Comparison of ENCODE assay signal across 8 mouse cellular contexts in genomic region chr11:6065046-6065521, GRCm38 (mm10). TPM values are rescaled to one million over a fixed set of nuclear protein-coding genes. Genes with fewer than 3 reads are reported as not detected.
DNase-seq lines count a peak whose midpoint lies in the region; ATAC-seq lines count a peak whose summit lies in the region.

No protein-coding gene starts in this region.

- H3K9me3 ChIP-seq in hindbrain, embryonic 14.5 days (ENCODE audit: control insufficient read depth, low read length): no peaks in the 10 kb centered on the region
- no peaks in the 10 kb centered on the region for H3K9me3 ChIP-seq in midbrain, embryonic 16.5 days (replicated peaks; ENCODE audit: control insufficient read depth, low read length, poor library complexity, severe bottlenecking)

- no peaks in the 10 kb centered on the region; the same call in 1 of the 2 replicates for H3K36me3 ChIP-seq in hindbrain, embryonic 14.5 days (replicated peaks; ENCODE audit: control insufficient read depth, insufficient read depth)
- H3K36me3 ChIP-seq in midbrain, embryonic 16.5 days (ENCODE audit: control insufficient read depth, insufficient read depth, low read length): no peaks in the 10 kb centered on the region

- peak overlapping the region; percentile 87 for H3K27ac ChIP-seq in hindbrain, embryonic 14.5 days
- H3K27ac ChIP-seq in midbrain, embryonic 16.5 days (ENCODE audit: low read length): peak overlapping the region; percentile 92

- peak overlapping the region; percentile 88 for H3K9ac ChIP-seq in hindbrain, embryonic 14.5 days
- peak overlapping the region; percentile 95 for H3K9ac ChIP-seq in midbrain, embryonic 16.5 days (ENCODE audit: low read depth, low read length)

- intact Hi-C loops in gastrocnemius, postnatal 14 days (cut with DNase I; ENCODE audit: low total_unique reads): no loop called here

- peak overlapping the region; percentile 77 for H3K4me2 ChIP-seq in hindbrain, embryonic 14.5 days (replicated peaks)
- peak overlapping the region; percentile 90 for H3K4me2 ChIP-seq in midbrain, embryonic 16.5 days (ENCODE audit: low read length)

- peak; percentile 51 for ATAC-seq in hindbrain, embryonic 14.5 days (ENCODE audit: low FRiP score)
- ATAC-seq in midbrain, embryonic 16.5 days: peak; percentile 25
- no peak for ATAC-seq in inflammation-experienced regulatory T-cells, adult 6 months

- under 1% methylated on average over 43 of the region's 55 CpGs for WGBS in hindbrain, embryonic 14.5 days
- WGBS in midbrain, embryonic 16.5 days: under 1% methylated on average over 52 of the region's 55 CpGs

- peak; percentile 26 for DNase-seq in gastrocnemius, postnatal 10 days
- no peak for DNase-seq in gastrocnemius, postnatal 14 days
- peak; percentile 48 for DNase-seq in right cerebral cortex, postnatal 14 days
- DNase-seq in right cerebral cortex, postnatal 4 days: no peak
- no peak for DNase-seq in hindbrain, embryonic 14.5 days (ENCODE audit: low spot score)
- DNase-seq in yolk sac, embryonic 10.5 days (ENCODE audit: low spot score): no peak

- peaks cover 24% of the 10 kb centered on the region; the same call in 1 of the 2 replicates for H3K4me1 ChIP-seq in hindbrain, embryonic 14.5 days (replicated peaks; ENCODE audit: control insufficient read depth, insufficient read depth, low read length)
- H3K4me1 ChIP-seq in midbrain, embryonic 16.5 days (ENCODE audit: control insufficient read depth, insufficient read depth, low read length): peaks cover 25% of the 10 kb centered on the region

- peaks cover 51% of the 10 kb centered on the region for H3K27me3 ChIP-seq in hindbrain, embryonic 14.5 days (ENCODE audit: control insufficient read depth, insufficient read depth, low read length)
- H3K27me3 ChIP-seq in midbrain, embryonic 16.5 days (ENCODE audit: control insufficient read depth, insufficient read depth, low read depth, low read length): peaks cover 10% of the 10 kb centered on the region

- peak overlapping the region; percentile 75 for H3K4me3 ChIP-seq in hindbrain, embryonic 14.5 days (replicated peaks; ENCODE audit: low read length)
- peak overlapping the region; percentile 83 for H3K4me3 ChIP-seq in midbrain, embryonic 16.5 days (ENCODE audit: low read depth, low read length)

RNA-seq across cellular contexts. Expression of gene Camk2b, which starts 1.1 kb away (rescaled TPM):
- 100 to 1,000 TPM; 188 to 190 TPM for total RNA-seq in gastrocnemius, postnatal 10 days (2021)
- 100 to 1,000 TPM; 169 to 170 TPM for total RNA-seq in gastrocnemius, postnatal 14 days (2021)
- 117 and 126 TPM in 2 replicates for polyA plus RNA-seq in hindbrain, embryonic 14.5 days (2014; fragmentation: Nextera tagmentation; extraction: Ambion mirVana)
- polyA plus RNA-seq in midbrain, embryonic 16.5 days (2015; fragmentation: Nextera tagmentation; extraction: Ambion mirVana): 150 and 163 TPM in 2 replicates
- polyA plus RNA-seq in inflammation-experienced regulatory T-cells, adult 6 months (2017; shearing (Covaris generic)): 10 to 100 TPM in 2 of 3 experiments, 1 to 10 TPM in 1; 5.3 to 16.7 (median 11.0) TPM

Comparison
In these comparisons a context has a peak if more than half of its experiments do, and no peak if none do; other contexts are left out.
1. DNase-seq: peak in gastrocnemius, postnatal 10 days (single experiment) and right cerebral cortex, postnatal 14 days (single experiment); none in gastrocnemius, postnatal 14 days (single experiment), right cerebral cortex, postnatal 4 days (single experiment), hindbrain, embryonic 14.5 days (single experiment) and yolk sac, embryonic 10.5 days (single experiment).